Mouse (Mus musculus): ENCODE data around the gene Ndst2. TPM values are rescaled to one million over a fixed set of nuclear protein-coding genes. Genes with fewer than 3 reads are reported as not detected.

The Ndst2 gene
- polyA plus RNA-seq, 1 experiment, result 67.8 TPM

- TF ChIP-seq GATA1 (IDR thresholded peaks at IDR 0.05; ENCODE audit: low read length), result no peak
Measured at GRCm38 (mm10) chr14:20694185-20694883, 40.0 kb downstream of the Ndst2 start.

GRCm38 (mm10) chr14:20693589-20694101, 40.7 kb downstream of the Ndst2 start:
- TF ChIP-seq GATA1 (IDR thresholded peaks at IDR 0.05; ENCODE audit: low read length), result no peak

- no peak for TF ChIP-seq GATA1 (IDR thresholded peaks at IDR 0.05; ENCODE audit: low read length)
Measured at GRCm38 (mm10) chr14:20691772-20692171, 42.6 kb downstream of the Ndst2 start.

- no peak for TF ChIP-seq GATA1 (IDR thresholded peaks at IDR 0.05; ENCODE audit: low read length)
Measured at GRCm38 (mm10) chr14:20689009-20689408, 45.4 kb downstream of the Ndst2 start.

- no peak for TF ChIP-seq GATA1 (IDR thresholded peaks at IDR 0.05; ENCODE audit: low read length)
Measured at GRCm38 (mm10) chr14:20686576-20686975, 47.8 kb downstream of the Ndst2 start.

DNA sequence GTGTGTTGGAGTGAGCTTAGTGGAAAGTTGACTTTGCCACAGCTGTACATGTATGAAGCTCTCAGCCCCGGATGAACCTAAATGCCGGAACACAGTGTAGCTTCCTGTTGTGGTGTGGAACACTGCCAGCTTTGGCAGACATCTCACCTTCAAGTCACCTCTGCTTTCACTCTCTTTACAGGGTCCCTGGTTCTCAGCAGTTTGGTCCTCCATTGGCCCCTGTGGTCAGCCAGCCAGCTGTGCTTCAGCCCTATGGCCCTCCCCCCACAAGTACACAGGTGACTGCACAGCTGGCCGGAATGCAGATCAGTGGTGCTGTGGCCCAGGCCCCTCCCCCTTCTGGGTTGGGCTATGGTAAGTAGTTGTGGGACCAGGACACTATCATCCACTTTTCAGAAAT, 51.9 kb downstream of the Ndst2 start:
- TF ChIP-seq GATA1 (IDR thresholded peaks at IDR 0.05; ENCODE audit: low read length), result no peak

DNA sequence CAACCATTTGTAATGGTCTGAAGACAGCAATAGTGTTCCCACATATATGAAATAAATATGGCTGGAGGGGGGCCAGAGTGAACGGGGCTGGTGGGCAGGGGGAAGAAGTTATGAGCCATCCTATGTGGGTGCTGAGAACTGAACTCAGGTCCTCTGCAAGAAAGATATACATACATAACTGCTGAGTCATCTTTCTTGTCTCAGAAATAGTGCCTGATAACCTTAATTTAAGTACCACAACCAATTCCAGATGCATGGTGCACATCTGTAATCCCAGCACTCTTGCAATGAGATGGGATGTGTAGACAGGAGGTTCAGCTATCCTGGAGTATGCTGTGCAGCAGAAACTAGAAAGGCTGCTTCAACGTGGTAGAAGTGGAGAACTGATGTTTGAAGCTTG, 52.6 kb downstream of the Ndst2 start:
- TF ChIP-seq GATA1 (IDR thresholded peaks at IDR 0.05; ENCODE audit: low read length), result no peak

GRCm38 (mm10) chr14:20677906-20678305, 56.5 kb downstream of the Ndst2 start:
- no peak for TF ChIP-seq GATA1 (IDR thresholded peaks at IDR 0.05; ENCODE audit: low read length)

- no peak for TF ChIP-seq GATA1 (IDR thresholded peaks at IDR 0.05; ENCODE audit: low read length)
Measured at GRCm38 (mm10) chr14:20674064-20674833, 60.1 kb downstream of the Ndst2 start, which contains the start of gene Sec24c. Gene Sec24c, plus strand, starts transcription at chr14:20674308.

GRCm38 (mm10) chr14:20673735-20674063, 60.7 kb downstream of the Ndst2 start:
- no peak for TF ChIP-seq GATA1 (IDR thresholded peaks at IDR 0.05; ENCODE audit: low read length)

Other genes with a start within 250 kb of the Ndst2 start
- 0.09 TPM in 1 of 2 replicates, not detected in the other for gene Mss51, start 237.7 kb downstream of the Ndst2 start, polyA plus RNA-seq (2012)
- gene Ppp3cb, start 188.0 kb downstream of the Ndst2 start, polyA plus RNA-seq (2012), result 3.4 and 4.0 TPM in 2 replicates
- 0.43 and 0.71 TPM in 2 replicates for gene Usp54, start 93.5 kb downstream of the Ndst2 start, polyA plus RNA-seq (2012)
- gene Myoz1, start 78.0 kb downstream of the Ndst2 start, polyA plus RNA-seq (2012), result not detected in 2 replicates
- 0.08 TPM in 2 replicates for gene Synpo2l, start 66.2 kb downstream of the Ndst2 start, polyA plus RNA-seq (2012)
- gene Sec24c, start 60.3 kb downstream of the Ndst2 start, polyA plus RNA-seq (2012), result 247 and 266 TPM in 2 replicates
- 5.8 and 7.4 TPM in 2 replicates for gene Fut11, start 39.6 kb downstream of the Ndst2 start, polyA plus RNA-seq (2012)
- gene Chchd1, start 31.6 kb downstream of the Ndst2 start, polyA plus RNA-seq (2012), result 6.5 and 8.0 TPM in 2 replicates
- 35.2 and 38.9 TPM in 2 replicates for gene Zswim8, start 27.0 kb downstream of the Ndst2 start, polyA plus RNA-seq (2012)
- gene Camk2g, start 59.5 kb upstream of the Ndst2 start, polyA plus RNA-seq (2012), result 26.8 and 38.6 TPM in 2 replicates
- not detected in 2 replicates for gene Plau, start 102.1 kb upstream of the Ndst2 start, polyA plus RNA-seq (2012)
- 14.2 and 49.7 TPM in 2 replicates for gene Vcl, start 194.8 kb upstream of the Ndst2 start, polyA plus RNA-seq (2012)